Mouse (Mus musculus) kidney, adult 2 months (tissue): ENCODE data around the gene Pld6. TPM values are rescaled to one million over a fixed set of nuclear protein-coding genes. Genes with fewer than 3 reads are reported as not detected.

Experiments
- DNase-seq: peaks from one replicate; pipeline ENCODE4 v3.0.0; 2021
- H3K27ac ChIP-seq: fragments of 200-500 bp; 2 replicates; pipeline ENCODE4 v1.5.1; 2012; ENCODE audit warnings: low read depth, low read length, control low read depth, inconsistent platforms; ENCODE audit not compliant: insufficient read depth
- H3K27me3 ChIP-seq: fragments of 200-500 bp; replicated peaks from 2 replicates; pipeline ENCODE4 v1.6.1; 2012; ENCODE audit warnings: mild to moderate bottlenecking, moderate library complexity, low read length, inconsistent platforms; ENCODE audit not compliant: control insufficient read depth, insufficient read depth
- H3K36me3 ChIP-seq: fragments of 200-500 bp; 2 replicates; pipeline ENCODE4 v1.6.1; 2012; ENCODE audit warnings: mild to moderate bottlenecking, moderate library complexity, low read length, inconsistent platforms; ENCODE audit not compliant: control insufficient read depth, insufficient read depth
- H3K4me1 ChIP-seq: fragments of 200-500 bp; 2 replicates; pipeline ENCODE4 v1.6.1; 2011; ENCODE audit warnings: low read length; ENCODE audit not compliant: control insufficient read depth, insufficient read depth
- H3K4me3 ChIP-seq: fragments of 200-500 bp; 2 replicates; pipeline ENCODE4 v1.5.1; 2011; ENCODE audit warnings: mild to moderate bottlenecking, low read depth, low read length, control low read depth; ENCODE audit not compliant: insufficient read depth
- CTCF ChIP-seq: fragments of 200-500 bp; conservative IDR thresholded peaks from 2 replicates; pipeline ENCODE4 v1.5.1; 2011; ENCODE audit warnings: low read depth, mild to moderate bottlenecking, control low read depth, low read length, moderate library complexity, mixed read lengths; ENCODE audit not compliant: insufficient read depth, insufficient read length
- POLR2A ChIP-seq: fragments of 200-500 bp; IDR thresholded peaks from one replicate; pipeline ENCODE4 v1.6.1; 2011; ENCODE audit warnings: low read depth, low read length, control low read depth
- WGBS: fragments of 180-500 bp; shearing (Covaris S2); methylation state at CpG from one replicate; pipeline ENCODE4 v1.1.7; 2018; 5-methylcytosine and 5-hydroxymethylcytosine counted together
- polyA plus RNA-seq: library from polyadenylated mRNA; depleted of rRNA; stranded (reverse); fragments of >200 nt; gene quantifications from 2 replicates; pipeline ENCODE4 v1.2.3, GENCODE M21; 2012

The Pld6 gene
- polyA plus RNA-seq, 1 experiment = 2.6 TPM

DNA sequence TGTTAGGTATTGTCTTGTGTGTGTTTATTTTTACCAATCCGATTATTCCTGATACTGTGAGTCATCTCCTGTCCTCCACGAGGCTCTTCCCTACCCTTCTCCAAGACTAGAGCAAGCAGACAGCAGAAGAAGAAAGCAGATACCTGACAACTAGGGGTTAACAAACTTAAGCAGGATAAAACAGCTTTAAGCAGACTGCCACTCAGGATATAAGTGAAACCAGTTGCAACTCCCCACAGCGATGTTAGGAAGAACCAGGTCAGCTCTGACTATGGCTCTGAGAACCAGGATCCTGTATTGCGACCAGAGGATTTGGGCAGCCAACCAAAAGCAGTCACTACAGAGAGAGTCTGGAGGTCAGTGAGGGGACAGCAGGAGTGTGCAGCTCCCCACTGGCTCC, 23.8 kb upstream of the Pld6 start:
- Histone ChIP-seq H3K4me1 (peaks cover 9% of the 10 kb centered on the region; the same call in 1 of the 2 replicates), H3K36me3 (no peaks in the 10 kb centered on the region), H3K27me3 (no peaks in the 10 kb centered on the region), H3K4me3 (no peak overlapping the region), H3K27ac (no peak overlapping the region)
- no peak for DNase-seq
- 59% methylated on average over 4 of the region's 4 CpGs for WGBS
- no peak for TF ChIP-seq CTCF
- no peak for TF ChIP-seq POLR2A

DNA sequence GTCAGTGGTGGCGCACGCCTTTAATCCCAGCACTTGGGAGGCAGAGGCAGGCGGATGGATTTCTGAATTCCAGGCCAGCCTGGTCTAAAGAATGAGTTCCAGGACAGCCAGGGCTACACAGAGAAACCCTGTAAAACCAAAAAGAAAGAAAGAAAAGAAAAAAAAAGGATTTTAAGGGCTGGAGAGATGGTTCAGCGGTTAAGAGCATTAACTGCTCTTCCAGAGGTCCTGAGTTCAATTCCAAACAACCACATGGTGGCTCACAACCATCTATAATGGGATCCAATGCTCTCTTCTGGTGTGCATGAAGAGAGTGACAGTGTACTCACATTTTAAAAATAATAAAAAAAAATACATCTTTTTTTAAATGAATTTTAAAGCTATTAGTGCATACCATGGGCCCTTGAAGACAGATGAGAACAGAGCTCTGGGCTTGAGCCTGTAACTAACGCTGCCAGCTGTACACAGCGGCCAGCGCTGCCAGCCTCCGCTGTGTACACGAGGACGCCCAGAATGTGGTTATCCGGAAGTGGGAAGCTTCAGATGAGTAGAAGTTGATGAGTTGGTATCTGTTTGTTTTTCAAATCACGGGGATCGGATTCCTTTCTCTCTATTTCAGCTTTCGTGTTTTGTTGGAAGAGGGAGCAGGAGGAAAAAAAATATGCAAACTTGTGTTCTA, 23.2 kb upstream of the Pld6 start:
- Histone ChIP-seq H3K4me3 (peak overlapping the region; percentile 80), H3K27ac (peak overlapping the region; percentile 100), H3K4me1 (peaks cover 9% of the 10 kb centered on the region; the same call in 1 of the 2 replicates), H3K27me3 (no peaks in the 10 kb centered on the region), H3K36me3 (no peaks in the 10 kb centered on the region)
- DNase-seq = no peak
- TF ChIP-seq CTCF = no peak
- TF ChIP-seq POLR2A = no peak
- 49% methylated on average over 14 of the region's 14 CpGs for WGBS

DNA sequence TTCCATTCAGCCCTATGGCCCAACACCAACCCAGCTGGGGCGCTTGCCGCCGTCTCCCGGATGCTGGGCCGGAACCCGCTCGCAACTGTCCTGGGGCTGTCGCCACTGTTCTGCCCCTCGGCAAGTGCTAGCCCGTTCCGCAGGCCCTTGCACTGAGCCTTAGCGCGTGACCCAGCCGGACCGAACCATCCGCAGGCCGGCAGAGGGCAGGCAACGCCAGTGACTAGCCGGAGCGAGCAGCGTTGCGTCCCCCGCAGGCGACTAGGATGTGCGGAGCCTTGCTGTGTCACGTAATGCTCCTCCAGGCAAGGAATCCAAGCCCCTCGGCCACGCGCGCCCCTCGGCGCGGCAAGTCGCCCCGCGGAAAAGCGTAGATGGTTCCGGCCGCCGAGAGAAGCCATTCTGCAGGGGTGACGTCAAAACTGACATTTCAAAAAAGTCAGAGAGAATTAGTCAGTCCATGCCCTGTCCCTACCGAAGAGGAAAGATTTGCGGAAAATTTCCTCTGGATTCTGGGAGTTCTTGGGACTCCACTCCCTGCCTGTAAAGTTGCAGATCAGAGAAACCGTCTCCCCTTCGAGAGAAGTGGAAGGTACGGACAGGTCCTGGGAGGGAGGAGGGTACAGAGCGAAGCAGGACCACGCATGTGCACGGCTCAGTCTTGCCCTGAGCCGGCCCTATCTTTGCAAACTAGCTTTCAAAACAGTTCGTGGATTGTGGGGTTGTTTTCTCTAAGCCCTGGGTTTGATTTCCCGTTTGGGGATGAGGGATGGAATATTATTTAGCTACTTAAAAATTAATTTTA, 22.4 kb upstream of the Pld6 start, which contains the start of gene Flcn:
TSS of gene Flcn (minus strand) at position 347 of the 805 bp plus-strand sequence.
- DNase-seq = peak; percentile 91

DNA sequence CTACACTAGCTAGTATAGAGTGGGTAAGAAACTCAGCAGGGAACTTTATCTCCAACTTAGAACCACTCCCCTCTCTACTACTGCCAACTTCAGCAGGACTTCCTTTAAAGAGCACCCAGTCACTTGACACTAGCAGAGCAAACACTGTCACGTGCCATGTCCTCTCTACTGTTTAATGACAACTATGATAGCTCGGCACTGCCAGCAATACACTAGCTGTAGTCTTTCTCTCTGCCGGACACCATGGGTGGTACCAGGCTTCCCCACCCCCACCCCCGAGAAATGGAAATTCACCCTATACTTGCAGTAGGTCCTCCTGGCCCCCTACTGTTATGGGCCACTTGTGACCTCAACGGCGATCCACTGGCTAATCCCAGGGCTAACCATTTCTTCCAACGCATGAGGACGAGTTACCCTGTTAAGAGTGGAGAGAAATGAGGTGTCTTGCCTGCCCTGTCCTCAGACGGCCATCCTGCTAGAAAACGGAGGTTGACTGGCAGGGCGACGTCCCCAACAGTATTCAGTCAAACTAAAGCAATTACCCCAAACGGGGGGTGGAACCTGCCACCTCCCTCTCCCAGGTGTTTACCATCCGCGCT, 21.7 kb upstream of the Pld6 start:
- peak overlapping the region; percentile 100 for H3K27ac ChIP-seq
- peaks cover 9% of the 10 kb centered on the region; the same call in 1 of the 2 replicates for H3K4me1 ChIP-seq
- no peaks in the 10 kb centered on the region for H3K36me3 ChIP-seq
- under 1% methylated on average over 15 of the region's 15 CpGs for WGBS
- DNase-seq = peak; percentile 81
- TF ChIP-seq CTCF (no peak), POLR2A (no peak)
- peak overlapping the region; percentile 80 for H3K4me3 ChIP-seq
- no peaks in the 10 kb centered on the region for H3K27me3 ChIP-seq

More for the DNA sequence above, 22.4 kb upstream of the Pld6 start, which contains the start of gene Flcn:
- peaks cover 9% of the 10 kb centered on the region; the same call in 1 of the 2 replicates for H3K4me1 ChIP-seq
- H3K36me3 ChIP-seq = no peaks in the 10 kb centered on the region
- H3K4me3 ChIP-seq = peak within 1 kb of the TSS; percentile 80
- under 1% methylated on average over 52 of the region's 52 CpGs for WGBS
- TF ChIP-seq CTCF = no peak
- peak; percentile 96 for TF ChIP-seq POLR2A
- H3K27ac ChIP-seq = peak within 1 kb of the TSS; percentile 100
- H3K27me3 ChIP-seq = no peaks in the 10 kb centered on the region

DNA sequence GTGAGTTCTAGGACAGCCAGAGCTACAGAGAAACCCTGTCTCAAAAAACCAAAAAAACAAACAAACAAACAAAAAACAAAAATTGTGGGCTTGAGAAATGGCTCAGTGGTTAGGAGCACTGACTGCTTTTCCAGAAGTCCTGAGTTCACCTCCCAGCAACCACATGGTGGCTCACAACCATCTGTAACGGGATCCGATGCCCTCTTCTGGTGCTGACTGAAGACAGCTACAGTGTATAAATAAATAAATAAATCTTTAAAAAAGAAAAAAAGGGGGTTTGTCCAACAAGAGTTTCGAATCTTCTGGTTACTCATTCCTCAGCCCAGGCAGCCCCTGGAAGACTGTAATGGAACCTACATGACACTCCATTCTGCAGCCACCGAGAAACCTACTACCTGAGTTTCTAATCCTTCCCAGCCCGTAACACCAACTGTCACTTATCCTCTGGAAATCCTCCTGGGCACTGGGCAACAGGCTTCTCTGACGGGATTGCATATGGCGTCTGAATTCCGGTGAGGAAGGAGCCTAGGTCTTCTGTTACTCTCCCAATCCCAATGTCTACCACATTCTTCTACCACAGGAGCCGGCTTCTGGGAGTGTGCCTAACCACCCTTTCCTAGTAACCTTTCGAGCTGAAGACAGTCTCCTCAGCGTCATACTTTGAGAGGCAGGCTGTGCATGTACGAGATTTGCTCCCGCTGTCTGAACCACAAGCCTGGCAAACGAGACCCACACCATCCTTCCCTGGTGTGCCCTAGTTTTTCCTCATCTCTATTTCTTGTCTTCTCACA, 20.9 kb upstream of the Pld6 start:
- 51% methylated on average over 14 of the region's 14 CpGs for WGBS
- no peak overlapping the region for H3K27ac ChIP-seq
- peak overlapping the region; percentile 80 for H3K4me3 ChIP-seq
- DNase-seq = no peak
- no peaks in the 10 kb centered on the region for H3K27me3 ChIP-seq
- peaks cover 9% of the 10 kb centered on the region; the same call in 1 of the 2 replicates for H3K4me1 ChIP-seq
- H3K36me3 ChIP-seq = no peaks in the 10 kb centered on the region; the same call in 1 of the 2 replicates
- TF ChIP-seq POLR2A (no peak), CTCF (0 out of 2 replicates have a peak, but pooled peaks have one; percentile 14)

DNA sequence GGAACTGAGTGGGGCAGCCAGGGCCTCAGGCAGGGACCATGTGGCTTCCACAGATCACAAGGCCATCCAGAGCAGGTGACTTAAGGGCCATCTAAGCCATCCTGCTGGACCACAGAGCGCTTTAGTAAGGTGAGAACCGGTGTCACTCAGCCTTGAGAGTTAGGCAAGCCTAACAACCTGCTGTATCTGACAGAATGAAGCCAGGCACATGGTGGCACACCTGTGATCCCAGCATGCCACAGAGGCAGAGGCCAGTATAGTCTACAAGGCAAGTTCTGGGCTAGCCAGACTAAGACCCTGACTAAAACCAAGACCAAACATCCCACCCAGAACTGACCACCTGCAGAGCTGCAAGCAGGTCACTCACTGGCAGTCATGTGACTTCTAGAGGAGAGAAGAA, 18.2 kb upstream of the Pld6 start:
- no peak overlapping the region for H3K4me3 ChIP-seq
- peaks cover 9% of the 10 kb centered on the region; the same call in 1 of the 2 replicates for H3K4me1 ChIP-seq
- no peaks in the 10 kb centered on the region for H3K27me3 ChIP-seq
- H3K27ac ChIP-seq = no peak overlapping the region
- TF ChIP-seq CTCF = no peak
- no peak for TF ChIP-seq POLR2A
- DNase-seq = no peak
- H3K36me3 ChIP-seq = peaks cover 3% of the 10 kb centered on the region
- 96% methylated on average over 2 of the region's 2 CpGs for WGBS
